Mouse (Mus musculus): ENCODE data around the gene Rnf152.
A peak's percentile ranks its signal among the peaks of the same experiment; 100 is the strongest.

Rnf152 gene

GRCm38 (mm10) chr1:105356291-105357011 lies at the start of gene Rnf152:
TSS of gene Rnf152 (minus strand) at chr1:105356710.
- H3K9me3 ChIP-seq (ENCODE audit: low read length) = no peaks in the 10 kb centered on the region
- no peaks in the 10 kb centered on the region for H3K36me3 ChIP-seq (ENCODE audit: insufficient read depth, low read length)
- H3K27me3 ChIP-seq (ENCODE audit: insufficient read depth, low read length) = peaks cover 45% of the 10 kb centered on the region
- peak within 1 kb of the TSS; percentile 87 for H3K4me3 ChIP-seq (replicated peaks; ENCODE audit: low read length)
- TF ChIP-seq CTCF (conservative IDR thresholded peaks at IDR 0.05; ENCODE audit: low read length) (no peak), NANOG (IDR thresholded peaks at IDR 0.05; ENCODE audit: borderline replicate concordance, low read length) (no peak), POU5F1 (IDR thresholded peaks at IDR 0.05; ENCODE audit: borderline replicate concordance, low read length) (no peak)
- peaks cover 9% of the 10 kb centered on the region for H3K4me1 ChIP-seq (replicated peaks; ENCODE audit: low read depth, low read length)

GRCm38 (mm10) chr1:105402853-105403252 lies 46.3 kb upstream of the Rnf152 start:
- Histone ChIP-seq H3K9me3 (ENCODE audit: low read length) (no peaks in the 10 kb centered on the region), H3K36me3 (ENCODE audit: insufficient read depth, low read length) (no peaks in the 10 kb centered on the region), H3K4me1 (replicated peaks; ENCODE audit: low read depth, low read length) (no peaks in the 10 kb centered on the region), H3K27me3 (ENCODE audit: insufficient read depth, low read length) (no peaks in the 10 kb centered on the region), H3K4me3 (replicated peaks; ENCODE audit: low read length) (no peak overlapping the region)
- TF ChIP-seq POU5F1 (IDR thresholded peaks at IDR 0.05; ENCODE audit: borderline replicate concordance, low read length) (no peak), NANOG (IDR thresholded peaks at IDR 0.05; ENCODE audit: borderline replicate concordance, low read length) (no peak), CTCF (conservative IDR thresholded peaks at IDR 0.05; ENCODE audit: low read length) (no peak)

GRCm38 (mm10) chr1:105384141-105384937 lies 27.8 kb upstream of the Rnf152 start:
- TF ChIP-seq POU5F1 (IDR thresholded peaks at IDR 0.05; ENCODE audit: borderline replicate concordance, low read length) (no peak), CTCF (conservative IDR thresholded peaks at IDR 0.05; ENCODE audit: low read length) (no peak), NANOG (IDR thresholded peaks at IDR 0.05; ENCODE audit: borderline replicate concordance, low read length) (no peak)
- no peak overlapping the region for H3K4me3 ChIP-seq (replicated peaks; ENCODE audit: low read length)
- H3K27me3 ChIP-seq (ENCODE audit: insufficient read depth, low read length) = no peaks in the 10 kb centered on the region
- H3K36me3 ChIP-seq (ENCODE audit: insufficient read depth, low read length) = no peaks in the 10 kb centered on the region
- H3K9me3 ChIP-seq (ENCODE audit: low read length) = no peaks in the 10 kb centered on the region
- no peaks in the 10 kb centered on the region for H3K4me1 ChIP-seq (replicated peaks; ENCODE audit: low read depth, low read length)

GRCm38 (mm10) chr1:105377546-105377945 lies 21.0 kb upstream of the Rnf152 start:
- Histone ChIP-seq H3K36me3 (ENCODE audit: insufficient read depth, low read length) (no peaks in the 10 kb centered on the region), H3K9me3 (ENCODE audit: low read length) (0 out of 2 replicates have a peak, but pooled peaks cover under 1% of the 10 kb centered on the region), H3K4me1 (replicated peaks; ENCODE audit: low read depth, low read length) (no peaks in the 10 kb centered on the region), H3K27me3 (ENCODE audit: insufficient read depth, low read length) (no peaks in the 10 kb centered on the region), H3K4me3 (replicated peaks; ENCODE audit: low read length) (no peak overlapping the region)
- TF ChIP-seq CTCF (conservative IDR thresholded peaks at IDR 0.05; ENCODE audit: low read length) (no peak), POU5F1 (IDR thresholded peaks at IDR 0.05; ENCODE audit: borderline replicate concordance, low read length) (no peak), NANOG (IDR thresholded peaks at IDR 0.05; ENCODE audit: borderline replicate concordance, low read length) (no peak)

GRCm38 (mm10) chr1:105374618-105375017 lies 18.1 kb upstream of the Rnf152 start:
- Histone ChIP-seq H3K4me3 (replicated peaks; ENCODE audit: low read length) (no peak overlapping the region), H3K9me3 (ENCODE audit: low read length) (0 out of 2 replicates have a peak, but pooled peaks cover 3% of the 10 kb centered on the region), H3K36me3 (ENCODE audit: insufficient read depth, low read length) (no peaks in the 10 kb centered on the region), H3K27me3 (ENCODE audit: insufficient read depth, low read length) (no peaks in the 10 kb centered on the region), H3K4me1 (replicated peaks; ENCODE audit: low read depth, low read length) (no peaks in the 10 kb centered on the region)
- TF ChIP-seq POU5F1 (IDR thresholded peaks at IDR 0.05; ENCODE audit: borderline replicate concordance, low read length) = no peak
- TF ChIP-seq CTCF (conservative IDR thresholded peaks at IDR 0.05; ENCODE audit: low read length) = no peak
- no peak for TF ChIP-seq NANOG (IDR thresholded peaks at IDR 0.05; ENCODE audit: borderline replicate concordance, low read length)

- Histone ChIP-seq H3K4me1 (replicated peaks; ENCODE audit: low read depth, low read length) (no peaks in the 10 kb centered on the region), H3K9me3 (ENCODE audit: low read length) (no peaks in the 10 kb centered on the region), H3K4me3 (replicated peaks; ENCODE audit: low read length) (no peak overlapping the region), H3K27me3 (ENCODE audit: insufficient read depth, low read length) (peaks cover 9% of the 10 kb centered on the region), H3K36me3 (ENCODE audit: insufficient read depth, low read length) (no peaks in the 10 kb centered on the region)
- no peak for TF ChIP-seq NANOG (IDR thresholded peaks at IDR 0.05; ENCODE audit: borderline replicate concordance, low read length)
- no peak for TF ChIP-seq POU5F1 (IDR thresholded peaks at IDR 0.05; ENCODE audit: borderline replicate concordance, low read length)
- peak; percentile 68 for TF ChIP-seq CTCF (conservative IDR thresholded peaks at IDR 0.05; ENCODE audit: low read length)
Measured at GRCm38 (mm10) chr1:105362701-105363100, 6.2 kb upstream of the Rnf152 start.

- H3K27me3 ChIP-seq (ENCODE audit: insufficient read depth, low read length) = peaks cover 45% of the 10 kb centered on the region
- TF ChIP-seq CTCF (conservative IDR thresholded peaks at IDR 0.05; ENCODE audit: low read length) (no peak), NANOG (IDR thresholded peaks at IDR 0.05; ENCODE audit: borderline replicate concordance, low read length) (no peak), POU5F1 (IDR thresholded peaks at IDR 0.05; ENCODE audit: borderline replicate concordance, low read length) (no peak)
- no peaks in the 10 kb centered on the region for H3K9me3 ChIP-seq (ENCODE audit: low read length)
- no peaks in the 10 kb centered on the region for H3K36me3 ChIP-seq (ENCODE audit: insufficient read depth, low read length)
- no peak overlapping the region for H3K4me3 ChIP-seq (replicated peaks; ENCODE audit: low read length)
- H3K4me1 ChIP-seq (replicated peaks; ENCODE audit: low read depth, low read length) = peaks cover 9% of the 10 kb centered on the region
Measured at GRCm38 (mm10) chr1:105358896-105359295, 2.4 kb upstream of the Rnf152 start.

GRCm38 (mm10) chr1:105355910-105356290 lies 610 bp downstream of the Rnf152 start:
- Histone ChIP-seq H3K9me3 (ENCODE audit: low read length) (no peaks in the 10 kb centered on the region), H3K4me1 (replicated peaks; ENCODE audit: low read depth, low read length) (peaks cover 9% of the 10 kb centered on the region), H3K4me3 (replicated peaks; ENCODE audit: low read length) (peak overlapping the region; percentile 87), H3K27me3 (ENCODE audit: insufficient read depth, low read length) (peaks cover 45% of the 10 kb centered on the region), H3K36me3 (ENCODE audit: insufficient read depth, low read length) (no peaks in the 10 kb centered on the region)
- TF ChIP-seq CTCF (conservative IDR thresholded peaks at IDR 0.05; ENCODE audit: low read length) (no peak), NANOG (IDR thresholded peaks at IDR 0.05; ENCODE audit: borderline replicate concordance, low read length) (no peak), POU5F1 (IDR thresholded peaks at IDR 0.05; ENCODE audit: borderline replicate concordance, low read length) (no peak)
